Mouse (Mus musculus) left cerebral cortex, adult 2 months (tissue): ENCODE measurements around the gene Bag6. TPM values are rescaled to one million over a fixed set of nuclear protein-coding genes. Genes with fewer than 3 reads are reported as not detected.
A peak's percentile ranks its signal among the peaks of the same experiment; 100 is the strongest.
"Not testable (repeated sequence)": the region's sequence is repeated elsewhere in the genome, so short reads cannot be mapped to it uniquely, and the experiment has no call there.

Experiments
- DNase-seq, 2 experiments: peaks; one replicate each; pipeline ENCODE4 v3.0.0; 2021 to 2022; ENCODE audit warnings: low spot score in 2 of 2, mixed read lengths in 1 of 2; ENCODE audit errors: extremely low spot score in 1 of 2
- H3K27ac ChIP-seq: fragments of 200-600 bp; 2 replicates; pipeline ENCODE4 v1.8.1; 2022
- H3K4me3 ChIP-seq: fragments of 200-600 bp; 2 replicates; pipeline ENCODE4 v1.8.1; 2022
- CTCF ChIP-seq: fragments of 200-600 bp; IDR thresholded peaks from 2 replicates; pipeline ENCODE4 v1.8.1; 2022; ENCODE audit warnings: antibody characterized with exemption, mild to moderate bottlenecking, moderate library complexity
- intact Hi-C: fragments of 180-260 bp; cut with DNase I; formaldehyde crosslinking; loops from one replicate; pipeline ENCODE4 v1.15.1; 2025
- total RNA-seq, 2 experiments: library from RNA; stranded (reverse); gene quantifications; 2 replicates each; pipeline ENCODE4 v1.2.3; 2021

Bag6 gene
- total RNA-seq, 2 experiments from 2014 or later = 304 to 307 TPM

DNA sequence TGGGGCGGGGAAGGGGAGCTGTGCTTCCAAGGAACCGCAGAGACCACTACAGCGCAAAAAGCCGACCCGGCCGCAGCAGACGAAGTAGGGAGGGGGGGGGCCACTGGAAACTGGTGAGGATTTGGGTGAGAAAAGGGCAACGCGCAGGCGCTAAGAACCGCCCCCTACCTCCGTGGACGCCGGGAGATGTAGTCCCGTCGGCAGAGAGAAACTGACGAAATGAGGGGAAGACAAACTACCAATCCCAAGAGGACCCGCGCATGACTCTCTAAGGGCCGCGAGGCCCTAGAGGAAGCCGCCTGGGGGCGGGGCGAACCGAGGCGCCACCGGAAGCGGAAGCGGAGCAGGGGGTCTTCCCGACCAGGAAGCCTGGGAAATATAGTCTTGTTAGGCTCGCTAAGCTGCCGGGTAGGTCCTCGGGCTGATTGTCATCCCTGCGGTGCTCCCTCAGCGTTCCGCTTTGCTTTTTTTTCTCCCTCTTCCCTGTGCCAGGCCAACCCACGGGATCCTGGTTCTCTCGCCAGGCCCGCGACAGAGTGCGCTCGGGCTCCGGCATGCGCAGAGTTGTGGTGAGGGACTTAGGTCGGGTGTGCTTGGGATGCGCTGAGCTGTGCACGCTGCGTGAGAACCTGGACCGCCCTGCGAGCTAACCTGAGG lies 13.7 kb upstream of the Bag6 start, which contains the start of gene Gpank1:
TSS of gene Gpank1 (plus strand) at position 313 of the 657 bp plus-strand sequence.
- Histone ChIP-seq H3K4me3 (peak within 1 kb of the TSS; percentile 97), H3K27ac (peak within 1 kb of the TSS; percentile 92)
- TF ChIP-seq CTCF = no peak

DNA sequence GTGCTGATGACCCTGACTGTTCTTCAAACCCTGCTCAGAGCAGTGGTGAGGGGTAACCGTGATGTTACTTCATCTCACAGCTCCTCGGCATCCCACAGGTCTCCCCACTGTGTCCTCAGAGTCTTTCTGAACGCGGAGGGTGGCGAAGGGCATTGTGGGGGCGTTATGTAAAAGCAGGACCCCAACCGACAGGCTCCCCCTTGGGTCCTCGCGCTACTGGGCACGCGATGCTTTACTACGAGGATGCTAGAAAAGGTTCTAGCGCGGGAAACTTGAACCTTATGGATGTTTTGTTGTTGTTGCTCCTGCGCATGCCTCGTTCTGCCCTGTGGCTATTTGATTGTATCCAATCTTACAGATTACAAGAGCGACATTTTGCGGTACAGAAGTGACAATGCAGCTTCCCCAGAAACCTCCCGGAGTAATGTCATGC lies 13.1 kb upstream of the Bag6 start, which contains the start of gene Csnk2b:
TSS of gene Csnk2b (minus strand) at position 183 of the 433 bp plus-strand sequence.
- DNase-seq = peak; percentile 59 to 62
- TF ChIP-seq CTCF = peak; percentile 48
- intact Hi-C loops = loop anchor here (1.0 to 5.0 kb wide), 3 partner anchors 13 to 120 kb away; partner anchors contain the start of genes Bag6, Nfkbil1 and Vars
- peak within 1 kb of the TSS; percentile 92 for H3K27ac ChIP-seq
- peak within 1 kb of the TSS; percentile 97 for H3K4me3 ChIP-seq

More for the DNA sequence above, 13.7 kb upstream of the Bag6 start, which contains the start of gene Gpank1:
- intact Hi-C loops = loop anchor here (1.0 to 5.0 kb wide), 3 partner anchors 14 to 119 kb away; partner anchors contain the start of genes Bag6, Nfkbil1 and Vars
- DNase-seq = peak; percentile 96 to 98

DNA sequence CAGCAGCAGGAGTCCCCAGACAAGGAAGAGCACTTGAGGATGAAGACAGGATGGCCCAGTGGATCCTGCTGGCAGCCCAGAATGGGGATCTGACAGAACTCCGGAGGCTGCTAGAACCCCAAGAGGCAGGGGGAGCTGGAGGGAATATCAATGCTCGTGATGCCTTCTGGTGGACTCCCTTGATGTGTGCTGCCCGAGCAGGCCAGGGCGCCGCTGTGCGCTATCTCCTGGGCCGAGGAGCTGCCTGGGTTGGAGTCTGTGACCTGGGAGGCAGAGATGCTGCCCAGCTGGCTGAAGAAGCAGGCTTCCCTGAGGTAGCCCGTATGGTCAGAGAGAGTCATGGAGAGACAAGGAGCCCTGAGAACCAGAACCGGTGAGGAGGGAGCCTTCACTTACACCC lies 11.7 kb upstream of the Bag6 start:
- not testable (repeated sequence) for DNase-seq, H3K4me3 ChIP-seq, H3K27ac ChIP-seq
- intact Hi-C loops = loop anchor here (5.0 kb wide), 2 partner anchors 114 to 121 kb away; partner anchors contain the start of genes Nfkbil1 and Vars

DNA sequence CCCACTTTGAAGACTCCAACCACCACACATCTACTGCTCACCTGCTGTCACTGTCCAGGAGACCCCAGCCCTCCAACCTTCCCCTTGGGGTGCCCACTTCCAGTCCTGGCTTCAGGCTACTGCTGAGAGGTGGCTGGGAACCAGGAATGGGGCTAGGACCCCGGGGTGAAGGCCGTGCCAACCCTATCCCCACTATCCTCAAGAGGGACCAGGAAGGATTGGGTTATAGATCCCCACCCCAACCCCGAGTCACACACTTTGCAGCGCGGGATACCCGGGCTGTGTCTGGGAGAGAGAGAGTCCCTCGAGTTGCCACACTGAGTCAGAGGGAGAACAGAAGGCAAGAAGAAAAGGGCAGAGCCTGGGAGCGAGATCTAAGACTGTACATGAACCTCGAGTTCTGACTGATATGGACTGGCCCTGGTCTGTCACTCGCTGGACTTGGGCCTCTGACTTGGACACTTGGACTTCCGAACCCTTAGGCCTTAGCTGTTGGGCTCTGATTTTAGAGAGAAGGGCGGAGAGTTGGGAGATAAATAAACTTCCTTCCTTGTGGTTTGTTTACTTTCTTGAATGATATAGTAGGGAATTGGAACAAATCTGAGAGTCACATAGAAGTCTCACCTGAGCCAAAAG lies 10.6 kb upstream of the Bag6 start:
- intact Hi-C loops = loop anchor here (5.0 kb wide), 2 partner anchors 113 to 122 kb away; partner anchors contain the start of genes Nfkbil1 and Vars
- H3K4me3 ChIP-seq, DNase-seq, H3K27ac ChIP-seq: not testable (repeated sequence)

DNA sequence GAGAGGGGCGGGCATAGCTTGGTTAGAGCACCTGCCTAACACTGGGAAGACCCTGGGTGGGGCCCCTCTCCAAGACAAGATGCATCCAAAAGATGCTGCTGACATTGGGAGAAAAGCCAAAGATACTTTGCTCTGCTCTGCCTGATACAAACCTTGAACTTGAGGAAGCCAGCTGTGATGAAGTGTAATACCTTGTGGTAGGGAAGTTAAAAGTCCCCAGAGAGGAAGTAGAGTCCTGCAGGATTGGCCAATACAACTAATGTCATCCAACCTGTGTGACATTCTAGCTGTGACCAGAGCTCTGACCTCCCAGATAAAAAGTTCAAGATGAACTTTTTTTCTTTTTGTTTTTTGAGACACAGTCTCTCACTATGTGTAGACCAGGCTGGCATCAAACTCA lies 9.9 kb upstream of the Bag6 start:
- TF ChIP-seq CTCF = no peak
- no peak overlapping the region; the same call in 1 of the 2 replicates for H3K27ac ChIP-seq
- H3K4me3 ChIP-seq = no peak overlapping the region; the same call in 1 of the 2 replicates
- intact Hi-C loops = no loop called here
- DNase-seq = no peak

DNA sequence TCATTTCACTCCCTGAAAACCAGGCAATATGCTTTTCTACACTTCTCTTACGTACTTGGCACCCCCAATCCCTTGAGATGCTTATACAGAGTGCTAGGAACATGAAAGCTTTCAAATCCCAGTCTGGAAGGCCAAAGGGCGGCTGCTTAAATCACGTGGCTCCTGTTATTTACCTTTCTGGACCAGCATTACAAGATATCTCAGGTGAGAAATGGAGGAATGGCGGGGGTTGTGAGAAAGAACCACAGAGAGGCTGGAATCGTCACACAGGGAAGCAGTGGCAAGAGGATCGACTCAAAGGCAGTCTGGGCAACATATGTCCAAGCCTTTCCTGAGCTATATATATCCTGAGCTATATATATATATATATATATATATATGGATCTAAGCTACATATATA lies 9.4 kb upstream of the Bag6 start:
- no peak for TF ChIP-seq CTCF
- intact Hi-C loops = no loop called here
- Histone ChIP-seq H3K27ac (peak overlapping the region; percentile 96), H3K4me3 (peak overlapping the region; percentile 62)
- DNase-seq = no peak

DNA sequence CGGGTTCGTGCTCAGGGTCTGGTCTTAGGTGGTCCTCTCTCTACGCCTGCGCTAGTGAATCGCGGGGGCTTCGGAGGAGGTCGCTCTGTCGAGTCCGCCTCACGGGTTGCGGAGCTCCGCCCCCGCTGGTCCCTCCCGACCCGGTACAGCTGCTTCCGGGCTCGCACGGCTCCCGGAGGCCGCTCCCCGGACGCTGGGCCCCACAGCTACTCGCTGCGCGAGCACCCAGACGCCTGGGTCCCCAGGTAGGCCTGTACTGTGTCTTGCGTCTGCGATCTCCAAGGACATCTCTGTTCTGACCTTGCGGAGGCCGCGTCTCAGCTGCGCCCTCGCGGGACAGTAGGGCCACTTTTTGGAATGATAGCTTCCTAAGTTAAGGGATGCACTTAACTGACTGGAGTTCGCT lies 8.8 kb upstream of the Bag6 start, which contains the start of gene D17H6S53E:
TSS of gene D17H6S53E (plus strand) at position 168 of the 406 bp plus-strand sequence.
- H3K4me3 ChIP-seq = peak within 1 kb of the TSS; percentile 62
- H3K27ac ChIP-seq = peak within 1 kb of the TSS; percentile 96
- intact Hi-C loops = no loop called here
- TF ChIP-seq CTCF = no peak
- peak; percentile 70 to 72 for DNase-seq

DNA sequence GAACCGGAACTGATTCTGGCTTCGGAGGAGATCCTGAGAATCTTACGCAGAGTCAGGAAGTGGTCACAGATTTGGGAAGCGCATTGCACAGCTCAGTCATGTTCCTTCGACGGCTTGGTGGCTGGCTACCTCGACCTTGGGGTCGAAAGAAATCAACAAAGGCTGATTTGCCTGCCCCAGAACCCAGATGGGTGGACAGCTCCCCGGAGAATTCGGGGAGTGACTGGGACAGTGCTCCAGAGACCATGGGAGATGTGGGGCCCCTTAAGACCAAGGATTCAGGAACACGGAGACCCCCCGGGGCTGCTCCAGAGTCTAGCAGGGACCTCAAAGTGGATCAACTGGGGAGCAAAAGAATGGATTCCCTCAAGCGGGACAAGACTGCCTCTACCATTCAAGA lies 8.0 kb upstream of the Bag6 start:
- peak overlapping the region; percentile 62 for H3K4me3 ChIP-seq
- TF ChIP-seq CTCF = no peak
- H3K27ac ChIP-seq = peak overlapping the region; percentile 96; the same call in 1 of the 2 replicates
- intact Hi-C loops = no loop called here
- DNase-seq = no peak

DNA sequence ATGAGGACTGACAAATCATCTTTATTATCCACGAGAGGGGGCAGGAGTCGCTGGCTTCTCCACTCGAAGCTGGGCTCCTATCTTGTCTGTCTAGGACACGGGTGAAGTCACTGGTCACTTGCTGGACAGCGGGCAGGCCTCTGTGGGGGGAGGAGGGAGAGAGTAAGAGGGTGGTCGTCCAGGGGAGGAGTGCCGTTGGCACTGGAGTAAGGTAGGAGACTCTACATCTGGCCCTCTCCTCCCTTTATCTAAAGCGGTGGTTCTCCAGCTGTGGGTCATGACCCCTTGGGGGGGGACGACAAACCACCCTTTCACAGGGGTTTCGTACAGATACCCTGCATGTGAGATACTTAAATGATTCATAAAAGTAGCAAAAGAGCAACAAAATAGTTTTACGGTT lies 6.0 kb upstream of the Bag6 start:
- intact Hi-C loops = no loop called here
- Histone ChIP-seq H3K4me3 (no peak overlapping the region), H3K27ac (no peak overlapping the region)
- DNase-seq = no peak
- no peak for TF ChIP-seq CTCF

DNA sequence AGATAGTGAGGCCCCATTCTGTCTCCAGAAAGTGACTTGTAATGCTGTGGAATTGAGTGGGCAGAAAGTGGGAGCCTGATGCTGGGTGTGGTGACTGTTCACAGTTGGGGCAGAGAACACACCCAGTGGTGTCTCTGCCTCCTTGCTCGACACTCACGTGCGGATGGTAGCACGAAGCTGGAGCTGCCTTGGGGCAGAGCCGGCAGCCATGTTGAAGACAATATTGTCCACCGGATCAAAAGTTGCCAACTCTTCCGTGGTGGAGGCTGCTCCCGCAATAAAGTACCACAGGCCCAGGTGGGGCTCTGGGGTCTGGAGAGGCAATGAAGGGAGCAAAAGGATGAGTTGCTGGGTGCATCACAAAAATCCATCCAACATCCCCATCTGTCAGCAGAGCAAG lies 3.9 kb upstream of the Bag6 start:
- Histone ChIP-seq H3K27ac (no peak overlapping the region), H3K4me3 (no peak overlapping the region)
- intact Hi-C loops = no loop called here
- no peak for TF ChIP-seq CTCF
- no peak for DNase-seq

DNA sequence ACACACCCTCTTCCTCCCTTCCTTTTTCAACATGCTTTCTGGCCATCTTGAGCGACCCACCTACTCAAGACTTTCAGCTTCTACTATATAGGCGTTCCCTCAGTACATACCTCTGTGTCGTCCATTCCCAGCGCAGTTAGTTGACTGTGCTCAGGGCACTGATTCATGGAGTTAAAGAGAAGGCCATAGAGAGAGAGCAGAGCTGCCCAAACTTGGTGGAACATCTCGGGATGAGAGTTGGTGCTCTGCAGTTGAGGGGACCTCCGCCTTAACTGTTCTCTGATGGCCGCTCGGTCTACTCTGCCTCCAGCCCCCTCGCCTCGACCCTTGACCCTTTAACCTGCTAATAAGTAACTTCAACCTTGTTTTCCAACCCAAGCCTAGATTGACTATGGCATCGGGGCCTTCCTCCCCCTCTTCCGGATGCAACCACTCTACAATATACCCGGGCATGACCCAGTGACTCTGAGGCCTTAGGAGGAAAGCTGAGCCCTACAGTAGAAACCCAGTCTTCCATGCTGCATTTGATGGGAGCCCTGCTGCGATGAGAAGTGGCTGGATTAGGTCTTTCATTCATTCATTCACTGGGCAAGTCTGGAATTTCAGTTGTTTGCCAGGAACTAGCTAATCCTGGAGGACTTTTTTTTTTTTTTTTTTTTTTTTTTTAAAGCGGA lies 3.3 kb upstream of the Bag6 start, which contains the start of gene Apom:
TSS of gene Apom (minus strand) at position 551 of the 674 bp plus-strand sequence.
- H3K4me3 ChIP-seq = no peak within 1 kb of the TSS
- intact Hi-C loops = no loop called here
- no peak within 1 kb of the TSS for H3K27ac ChIP-seq
- DNase-seq = no peak
- TF ChIP-seq CTCF = no peak
